In genomic region chr10:95648326-95648888, GRCm38 (mm10) we compare ENCODE assay signal across 31 mouse cellular contexts. TPM values are rescaled to one million over a fixed set of nuclear protein-coding genes. Genes with fewer than 3 reads are reported as not detected.
"Had no signal": no experiment of that assay in that cellular context is flagged by ENCODE, and none has a peak within 500 bp of the region (broad histone marks: within the 10 kb centered on the region; RNA-seq: fewer than 3 reads in every experiment).

No protein-coding gene starts in this region.

- H3K9me3 ChIP-seq: intestine, embryonic 15.5 days; liver, embryonic 13.5 days; neural tube, embryonic 13.5 days; stomach, embryonic 15.5 days had no signal

- DNase-seq: kidney, postnatal 25 days; layer of hippocampus, adult 9-11 months; liver, embryonic 13.5 days; lung, adult 2 months; lung, postnatal 14 days; lung, postnatal 4 days; midbrain, embryonic 14.5 days; retina, postnatal 1 day; right cerebral cortex, postnatal 25 days; spleen, adult 18-20 months; thymus, postnatal 25 days had no signal

- H3K36me3 ChIP-seq: intestine, embryonic 15.5 days; liver, embryonic 13.5 days; neural tube, embryonic 13.5 days; stomach, embryonic 15.5 days had no signal

- H3K4me2 ChIP-seq: intestine, embryonic 15.5 days; liver, embryonic 13.5 days; midbrain, embryonic 11.5 days; neural tube, embryonic 13.5 days; stomach, embryonic 15.5 days had no signal

- H3K4me3 ChIP-seq: intestine, embryonic 15.5 days; layer of hippocampus, adult 2 months; left cerebral cortex, adult 2 months; liver, embryonic 13.5 days; myocyte; neural tube, embryonic 13.5 days; stomach, embryonic 15.5 days had no signal

- ATAC-seq: intestine, embryonic 15.5 days had no signal

- H3K4me1 ChIP-seq: neural tube, embryonic 13.5 days; stomach, embryonic 15.5 days had no signal

- H3K27me3 ChIP-seq: intestine, embryonic 15.5 days; liver, embryonic 13.5 days; neural tube, embryonic 13.5 days; stomach, embryonic 15.5 days had no signal

- H3K27ac ChIP-seq: intestine, embryonic 15.5 days; layer of hippocampus, adult 2 months; left cerebral cortex, adult 2 months; liver, embryonic 13.5 days; neural tube, embryonic 13.5 days; stomach, embryonic 15.5 days had no signal

- H3K9ac ChIP-seq: intestine, embryonic 15.5 days; liver, embryonic 13.5 days; neural tube, embryonic 13.5 days; stomach, embryonic 15.5 days had no signal

RNA-seq across cellular contexts. Expression of gene Anapc15-ps, which starts 24.8 kb away (rescaled TPM):
- total RNA-seq: layer of hippocampus, adult 2 months; layer of hippocampus, postnatal 25 days; left cerebral cortex, adult 2 months; left cerebral cortex, postnatal 10 days; left cerebral cortex, postnatal 36 days; liver, adult 2 months; monocyte, adult 5-6 weeks; neutrophil, adult 5-6 weeks had no signal
- polyA plus RNA-seq: intestine, embryonic 15.5 days; kidney, embryonic 14.5 days; large intestine, adult 2 months; limb, embryonic 11.5 days; limb, embryonic 14.5 days; liver, adult 2 months; liver, embryonic 13.5 days; liver, embryonic 16.5 days; lung, adult 2 months; lung, embryonic 16.5 days; midbrain, embryonic 11.5 days; midbrain, embryonic 14.5 days; neural tube, embryonic 13.5 days; thymus, postnatal 0 days had no signal
